Mouse (Mus musculus) heart, embryonic 12.5 days (tissue): ENCODE data around the gene Edn1. TPM values are rescaled to one million over a fixed set of nuclear protein-coding genes. Genes with fewer than 3 reads are reported as not detected.

Experiments used
- ATAC-seq: fragments of 200-750 bp; cut with Nextera tagmentation; 2 replicates; pipeline ENCODE4 v1.8.0; 2017; ENCODE audit warnings: moderate TSS enrichment, moderate library complexity; ENCODE audit not compliant: insufficient number of reproducible peaks, low FRiP score
- H3K27ac ChIP-seq: fragments of 300-500 bp; sonication (generic); 2 replicates; pipeline ENCODE4 v1.5.1; 2016; ENCODE audit warnings: mild to moderate bottlenecking, moderate library complexity; ENCODE audit not compliant: poor library complexity, severe bottlenecking
- H3K27me3 ChIP-seq: fragments of 300-500 bp; sonication (generic); replicated peaks from 2 replicates; pipeline ENCODE4 v1.6.1; 2016; ENCODE audit warnings: mild to moderate bottlenecking, moderate library complexity
- H3K36me3 ChIP-seq: fragments of 300-500 bp; sonication (generic); 2 replicates; pipeline ENCODE4 v1.6.1; 2016; ENCODE audit warnings: mild to moderate bottlenecking, moderate library complexity
- H3K4me1 ChIP-seq: fragments of 300-500 bp; sonication (generic); replicated peaks from 2 replicates; pipeline ENCODE4 v1.6.1; 2016; ENCODE audit warnings: mild to moderate bottlenecking
- H3K4me2 ChIP-seq: fragments of 300-500 bp; sonication (generic); 2 replicates; pipeline ENCODE4 v1.6.1; 2016; ENCODE audit warnings: mild to moderate bottlenecking, moderate library complexity
- H3K4me3 ChIP-seq: fragments of 300-500 bp; sonication (generic); 2 replicates; pipeline ENCODE4 v1.5.1; 2016; ENCODE audit warnings: mild to moderate bottlenecking
- H3K9ac ChIP-seq: fragments of 300-500 bp; sonication (generic); 2 replicates; pipeline ENCODE4 v1.6.1; 2016; ENCODE audit warnings: mild to moderate bottlenecking, moderate library complexity
- H3K9me3 ChIP-seq: fragments of 300-500 bp; sonication (generic); replicated peaks from 2 replicates; pipeline ENCODE4 v1.6.1; 2016; ENCODE audit warnings: mild to moderate bottlenecking, moderate library complexity
- WGBS: fragments of 180-500 bp; shearing (Covaris S2); methylation state at CpG from one replicate; pipeline ENCODE4 v1.1.7; 2016; 5-methylcytosine and 5-hydroxymethylcytosine counted together
- polyA plus RNA-seq: library from polyadenylated mRNA; unstranded; fragments of >200 nt; fragmentation: Nextera tagmentation; extraction: Ambion mirVana; gene quantifications from 2 replicates; pipeline ENCODE4 v1.2.1, GENCODE M21; 2016

The Edn1 gene
- polyA plus RNA-seq, 1 experiment from 2014 or later, result 9.1 TPM

DNA sequence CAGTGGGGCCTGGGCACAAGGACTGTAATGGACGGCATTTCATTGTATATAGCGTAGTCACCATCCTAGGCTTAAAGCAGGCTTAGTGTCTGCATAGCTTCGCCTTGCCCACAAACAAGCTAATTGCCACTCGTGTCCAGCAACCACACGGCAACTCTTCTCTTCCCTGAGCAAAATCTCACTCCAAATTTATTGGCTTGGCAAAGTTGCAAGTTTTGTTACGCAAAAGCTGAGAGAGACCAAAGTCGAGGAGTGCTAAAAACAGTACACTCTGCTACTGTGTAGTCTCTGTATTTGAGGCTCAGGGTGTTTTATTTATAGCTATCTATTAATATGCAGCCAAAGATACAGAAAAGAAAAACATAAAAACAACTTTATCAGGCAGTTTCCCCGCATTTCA lies 3.0 kb upstream of the Edn1 start:
- Histone ChIP-seq H3K4me3 (no peak overlapping the region), H3K27me3 (no peaks in the 10 kb centered on the region), H3K9me3 (no peaks in the 10 kb centered on the region), H3K4me1 (peaks cover 43% of the 10 kb centered on the region), H3K9ac (no peak overlapping the region), H3K36me3 (no peaks in the 10 kb centered on the region), H3K4me2 (no peak overlapping the region), H3K27ac (peak overlapping the region; percentile 61)
- ATAC-seq, result no peak
- 58% methylated on average over 8 of the region's 8 CpGs for WGBS

- Histone ChIP-seq H3K4me3 (no peak overlapping the region), H3K4me2 (no peak overlapping the region), H3K27ac (peak overlapping the region; percentile 61), H3K9me3 (no peaks in the 10 kb centered on the region), H3K27me3 (no peaks in the 10 kb centered on the region), H3K9ac (no peak overlapping the region), H3K4me1 (peaks cover 44% of the 10 kb centered on the region), H3K36me3 (no peaks in the 10 kb centered on the region)
- ATAC-seq, result no peak
Observed at GRCm38 (mm10) chr13:42298766-42299165, 2.5 kb upstream of the Edn1 start.

DNA sequence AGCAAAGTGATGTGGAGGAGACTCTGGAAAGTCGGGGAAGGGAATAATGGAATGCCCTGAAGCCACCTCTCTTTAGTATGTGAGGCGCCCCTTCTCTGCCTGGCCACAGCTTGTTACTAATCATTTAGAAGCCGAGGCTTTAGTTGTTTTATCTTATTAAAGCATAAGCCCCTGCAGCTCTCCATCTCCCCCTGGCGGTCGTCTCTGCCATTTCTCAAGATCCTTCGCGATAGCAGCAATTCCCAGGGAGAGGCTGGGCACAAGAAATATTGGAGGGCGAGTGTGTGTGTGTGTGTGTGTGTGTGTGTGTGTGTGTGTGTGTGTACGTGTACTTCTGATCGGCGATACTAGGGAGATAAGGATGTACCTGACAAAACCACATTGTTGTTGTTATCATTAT lies 709 bp upstream of the Edn1 start:
- H3K27ac ChIP-seq, result peak overlapping the region; percentile 80
- peak overlapping the region; percentile 68 for H3K9ac ChIP-seq
- peak overlapping the region; percentile 72 for H3K4me2 ChIP-seq
- peaks cover 9% of the 10 kb centered on the region; the same call in 1 of the 2 replicates for H3K36me3 ChIP-seq
- H3K27me3 ChIP-seq, result no peaks in the 10 kb centered on the region
- WGBS, result 3% methylated on average over 11 of the region's 11 CpGs
- no peak for ATAC-seq
- peak overlapping the region; percentile 51 for H3K4me3 ChIP-seq
- H3K9me3 ChIP-seq, result no peaks in the 10 kb centered on the region
- H3K4me1 ChIP-seq, result peaks cover 50% of the 10 kb centered on the region

GRCm38 (mm10) chr13:42301961-42302861 lies 935 bp downstream of the Edn1 start:
- 20% methylated on average over 27 of the region's 27 CpGs for WGBS
- peak overlapping the region; percentile 68 for H3K9ac ChIP-seq

GRCm38 (mm10) chr13:42303180-42303929 lies 2.1 kb downstream of the Edn1 start:
- no peaks in the 10 kb centered on the region for H3K27me3 ChIP-seq
- H3K4me1 ChIP-seq, result peaks cover 41% of the 10 kb centered on the region
- H3K4me3 ChIP-seq, result peak overlapping the region; percentile 51
- peaks cover 27% of the 10 kb centered on the region for H3K36me3 ChIP-seq
- no peak overlapping the region; the same call in 1 of the 2 replicates for H3K27ac ChIP-seq
- H3K4me2 ChIP-seq, result peak overlapping the region; percentile 72
- WGBS, result 37% methylated on average over 11 of the region's 11 CpGs
- peak; percentile 26; the same call in 1 of the 2 replicates for ATAC-seq
- peak overlapping the region; percentile 68 for H3K9ac ChIP-seq
- no peaks in the 10 kb centered on the region for H3K9me3 ChIP-seq

More at GRCm38 (mm10) chr13:42301961-42302861, 935 bp downstream of the Edn1 start:
- Histone ChIP-seq H3K27ac (peak overlapping the region; percentile 80; the same call in 1 of the 2 replicates), H3K4me3 (peak overlapping the region; percentile 51), H3K9me3 (no peaks in the 10 kb centered on the region), H3K4me1 (peaks cover 45% of the 10 kb centered on the region), H3K4me2 (peak overlapping the region; percentile 72), H3K36me3 (peaks cover 24% of the 10 kb centered on the region), H3K27me3 (no peaks in the 10 kb centered on the region)
- no peak for ATAC-seq

DNA sequence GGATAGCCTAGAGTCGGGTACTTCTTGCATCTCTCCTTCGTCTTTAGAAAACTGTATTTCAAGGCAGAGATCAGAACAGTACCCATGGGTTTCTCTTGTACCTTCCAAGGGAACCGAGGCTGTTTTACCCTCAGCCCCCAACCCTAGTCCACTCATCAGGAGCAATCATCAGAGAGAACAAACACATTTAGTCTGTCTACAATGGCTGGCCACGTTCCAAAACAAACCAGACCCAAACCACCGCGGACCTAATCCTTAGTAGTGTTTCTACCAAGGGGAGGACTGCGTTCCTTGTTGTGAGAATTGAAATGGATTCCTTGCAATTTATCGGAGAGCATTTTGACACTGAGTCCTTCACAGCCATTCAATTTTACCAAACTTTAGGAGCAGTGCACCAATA lies 2.9 kb downstream of the Edn1 start:
- Histone ChIP-seq H3K4me2 (peak overlapping the region; percentile 72), H3K9ac (peak overlapping the region; percentile 68; the same call in 1 of the 2 replicates), H3K4me3 (peak overlapping the region; percentile 9; the same call in 1 of the 2 replicates), H3K9me3 (no peaks in the 10 kb centered on the region), H3K27me3 (no peaks in the 10 kb centered on the region), H3K27ac (no peak overlapping the region), H3K36me3 (peaks cover 27% of the 10 kb centered on the region), H3K4me1 (peaks cover 37% of the 10 kb centered on the region)
- 53% methylated on average over 8 of the region's 8 CpGs for WGBS
- ATAC-seq, result no peak

DNA sequence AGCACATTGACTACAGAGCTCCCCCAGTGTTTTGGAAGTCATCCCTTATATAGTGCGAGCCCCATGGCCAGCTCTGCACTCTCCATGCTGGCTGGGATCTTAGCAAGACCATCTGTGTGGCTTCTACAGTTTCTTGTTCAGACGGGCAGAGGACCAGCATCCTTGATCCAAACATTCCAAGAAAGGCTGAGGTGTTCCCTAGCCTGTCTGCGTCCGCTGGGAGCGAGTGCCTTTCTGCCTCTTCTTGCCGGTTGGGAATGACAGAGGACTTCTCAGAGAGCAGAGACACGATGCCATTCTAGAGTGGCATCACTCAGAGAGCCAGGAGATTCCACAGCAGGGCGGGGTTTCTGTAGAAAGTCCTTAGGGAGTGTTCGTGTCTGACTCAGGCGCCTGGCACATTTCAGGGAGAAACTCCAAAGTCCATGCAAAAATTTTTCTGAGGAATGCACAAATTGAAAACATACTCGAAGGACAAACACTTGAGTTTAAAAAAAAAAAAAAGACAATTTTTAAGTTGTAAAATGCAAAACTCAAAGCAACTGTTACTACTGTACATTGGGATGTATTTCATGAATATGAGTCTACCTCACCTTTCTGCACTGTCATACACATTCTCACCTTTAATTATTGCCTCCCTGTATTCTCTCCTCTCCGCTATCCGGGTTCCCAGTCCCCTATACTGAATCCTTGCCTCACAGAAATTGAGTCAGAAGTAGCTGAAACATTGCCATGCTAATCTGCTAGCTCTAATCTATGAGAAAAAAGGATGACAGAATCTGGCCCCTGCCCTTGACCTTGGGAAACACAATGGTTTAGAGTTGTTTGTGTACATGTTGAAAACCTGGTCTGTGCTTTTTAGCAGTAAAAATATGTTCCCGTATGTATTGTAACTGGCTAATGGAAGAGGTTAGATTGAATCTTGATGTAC lies 5.9 kb downstream of the Edn1 start:
- Histone ChIP-seq H3K27me3 (no peaks in the 10 kb centered on the region), H3K4me3 (no peak overlapping the region), H3K9me3 (no peaks in the 10 kb centered on the region), H3K36me3 (peaks cover 27% of the 10 kb centered on the region), H3K4me2 (no peak overlapping the region), H3K27ac (no peak overlapping the region), H3K9ac (no peak overlapping the region), H3K4me1 (peaks cover 28% of the 10 kb centered on the region)
- ATAC-seq, result no peak
- WGBS, result 68% methylated on average over 14 of the region's 14 CpGs

GRCm38 (mm10) chr13:42308368-42309103 lies 7.3 kb downstream of the Edn1 start:
- Histone ChIP-seq H3K4me2 (no peak overlapping the region), H3K36me3 (peaks cover 27% of the 10 kb centered on the region), H3K9ac (no peak overlapping the region), H3K27me3 (no peaks in the 10 kb centered on the region), H3K9me3 (no peaks in the 10 kb centered on the region), H3K4me1 (peaks cover 16% of the 10 kb centered on the region), H3K4me3 (no peak overlapping the region), H3K27ac (no peak overlapping the region)
- WGBS, result 75% methylated on average over 16 of the region's 16 CpGs
- ATAC-seq, result no peak

- no peak for ATAC-seq
- Histone ChIP-seq H3K4me1 (peaks cover 8% of the 10 kb centered on the region), H3K4me2 (no peak overlapping the region), H3K4me3 (no peak overlapping the region), H3K27me3 (no peaks in the 10 kb centered on the region), H3K9me3 (no peaks in the 10 kb centered on the region), H3K27ac (no peak overlapping the region), H3K9ac (no peak overlapping the region), H3K36me3 (peaks cover 25% of the 10 kb centered on the region)
- 31% methylated on average over 11 of the region's 11 CpGs for WGBS
Observed at GRCm38 (mm10) chr13:42309804-42310203, 8.5 kb downstream of the Edn1 start.

DNA sequence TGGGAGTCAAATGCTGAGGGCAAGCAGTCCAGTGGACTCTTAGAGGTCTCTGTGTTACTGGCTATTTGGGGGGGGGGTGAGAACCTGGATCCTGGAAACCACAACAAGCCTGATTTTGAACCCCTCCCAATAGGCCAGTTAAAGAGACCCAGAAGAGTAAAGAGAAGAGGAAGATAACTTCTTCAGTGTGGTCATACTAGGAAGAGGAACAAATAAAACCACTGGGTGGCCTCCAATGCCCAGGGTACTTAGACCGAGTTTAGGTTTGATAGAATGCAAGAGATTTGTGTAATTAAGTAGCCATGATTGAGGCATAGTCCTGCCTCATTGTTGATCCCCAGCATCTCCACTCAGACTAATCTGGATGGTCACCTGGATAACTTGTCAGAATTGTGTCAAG lies 14.4 kb downstream of the Edn1 start:
- ATAC-seq, result no peak
- H3K27ac ChIP-seq, result no peak overlapping the region
- no peaks in the 10 kb centered on the region for H3K4me1 ChIP-seq
- H3K4me3 ChIP-seq, result no peak overlapping the region
- 56% methylated on average over 1 of the region's 1 CpGs for WGBS
- H3K9me3 ChIP-seq, result no peaks in the 10 kb centered on the region
- no peaks in the 10 kb centered on the region for H3K36me3 ChIP-seq
- H3K4me2 ChIP-seq, result no peak overlapping the region
- H3K27me3 ChIP-seq, result no peaks in the 10 kb centered on the region
- H3K9ac ChIP-seq, result no peak overlapping the region
